Mouse (Mus musculus): ENCODE results near the gene Arid3a.
"Not testable (repeated sequence)": the region's sequence is repeated elsewhere in the genome, so short reads cannot be mapped to it uniquely, and the experiment has no call there.

Gene Arid3a

GRCm38 (mm10) chr10:79926491-79927323 lies at the start of gene Arid3a:
Gene Arid3a, plus strand, starts transcription at chr10:79927043.
- peak; percentile 79 for DNase-seq (ENCODE audit: extremely low spot score, low read depth, low spot score)

- DNase-seq (ENCODE audit: extremely low spot score, low read depth, low spot score): no peak
These were observed 49.7 kb upstream of the Arid3a start for GRCm38 (mm10) chr10:79877174-79877573.

- no peak for DNase-seq (ENCODE audit: extremely low spot score, low read depth, low spot score)
These were observed 49.1 kb upstream of the Arid3a start for GRCm38 (mm10) chr10:79877757-79878156.

- no peak for DNase-seq (ENCODE audit: extremely low spot score, low read depth, low spot score)
These were observed 47.3 kb upstream of the Arid3a start for GRCm38 (mm10) chr10:79879527-79879926.

GRCm38 (mm10) chr10:79880721-79881120 lies 46.1 kb upstream of the Arid3a start:
- no peak for DNase-seq (ENCODE audit: extremely low spot score, low read depth, low spot score)

- no peak for DNase-seq (ENCODE audit: extremely low spot score, low read depth, low spot score)
These were observed 44.9 kb upstream of the Arid3a start for GRCm38 (mm10) chr10:79881981-79882380.

GRCm38 (mm10) chr10:79883297-79884084 lies 43.4 kb upstream of the Arid3a start:
- DNase-seq (ENCODE audit: extremely low spot score, low read depth, low spot score): peak; percentile 57

- no peak for DNase-seq (ENCODE audit: extremely low spot score, low read depth, low spot score)
These were observed 42.4 kb upstream of the Arid3a start for GRCm38 (mm10) chr10:79884446-79884845.

GRCm38 (mm10) chr10:79884938-79885337 lies 41.9 kb upstream of the Arid3a start:
- not testable (repeated sequence) for DNase-seq (ENCODE audit: extremely low spot score, low read depth, low spot score)

- DNase-seq (ENCODE audit: extremely low spot score, low read depth, low spot score): no peak
These were observed 40.8 kb upstream of the Arid3a start, which contains the start of gene Elane for GRCm38 (mm10) chr10:79886054-79886453. Gene Elane, plus strand, starts transcription at chr10:79886247.

GRCm38 (mm10) chr10:79886611-79887010 lies 40.2 kb upstream of the Arid3a start:
- DNase-seq (ENCODE audit: extremely low spot score, low read depth, low spot score): no peak

- DNase-seq (ENCODE audit: extremely low spot score, low read depth, low spot score): no peak
These were observed 37.5 kb upstream of the Arid3a start for GRCm38 (mm10) chr10:79889386-79889785.

GRCm38 (mm10) chr10:79890670-79891069 lies 36.2 kb upstream of the Arid3a start, which contains the start of gene Cfd:
Gene Cfd, plus strand, starts transcription at chr10:79890853.
- no peak for DNase-seq (ENCODE audit: extremely low spot score, low read depth, low spot score)

- not testable (repeated sequence) for DNase-seq (ENCODE audit: extremely low spot score, low read depth, low spot score)
These were observed 34.3 kb upstream of the Arid3a start for GRCm38 (mm10) chr10:79892451-79893118.

GRCm38 (mm10) chr10:79896306-79896705 lies 30.5 kb upstream of the Arid3a start:
- DNase-seq (ENCODE audit: extremely low spot score, low read depth, low spot score): no peak

- DNase-seq (ENCODE audit: extremely low spot score, low read depth, low spot score): no peak
These were observed 30.0 kb upstream of the Arid3a start for GRCm38 (mm10) chr10:79896814-79897213.

GRCm38 (mm10) chr10:79897316-79898245 lies 29.3 kb upstream of the Arid3a start:
- no peak for DNase-seq (ENCODE audit: extremely low spot score, low read depth, low spot score)

- DNase-seq (ENCODE audit: extremely low spot score, low read depth, low spot score): no peak
These were observed 25.9 kb upstream of the Arid3a start for GRCm38 (mm10) chr10:79900951-79901410.

- DNase-seq (ENCODE audit: extremely low spot score, low read depth, low spot score): no peak
These were observed 20.1 kb upstream of the Arid3a start for GRCm38 (mm10) chr10:79906712-79907111.

GRCm38 (mm10) chr10:79907415-79907814 lies 19.4 kb upstream of the Arid3a start:
- no peak for DNase-seq (ENCODE audit: extremely low spot score, low read depth, low spot score)
